Mouse (Mus musculus): ENCODE measurements around the gene Padi6. TPM values are rescaled to one million over a fixed set of nuclear protein-coding genes. Genes with fewer than 3 reads are reported as not detected.
A peak's percentile ranks its signal among the peaks of the same experiment; 100 is the strongest.

The Padi6 gene
- polyA plus RNA-seq, 1 experiment from 2014 or later: not detected

- Histone ChIP-seq H3K9ac (ENCODE audit: low read depth, low read length) (no peak overlapping the region), H3K27ac (ENCODE audit: low read depth, low read length) (no peak overlapping the region), H3K9me3 (ENCODE audit: control insufficient read depth) (no peaks in the 10 kb centered on the region), H3K4me2 (replicated peaks; ENCODE audit: low read depth) (no peak overlapping the region), H3K27me3 (replicated peaks; ENCODE audit: control insufficient read depth, insufficient read depth, low read length) (no peaks in the 10 kb centered on the region), H3K4me1 (replicated peaks; ENCODE audit: control insufficient read depth, insufficient read depth, low read length) (no peaks in the 10 kb centered on the region), H3K4me3 (ENCODE audit: low read depth, low read length) (no peak overlapping the region), H3K36me3 (ENCODE audit: control insufficient read depth, insufficient read depth) (peaks cover 38% of the 10 kb centered on the region)
- no peak for ATAC-seq
- TF ChIP-seq CTCF (IDR thresholded peaks at IDR 0.05; ENCODE audit: low read depth): no peak
- WGBS: 75% methylated on average over 6 of the region's 6 CpGs
These were observed 17.7 kb downstream of the Padi6 start for GRCm38 (mm10) chr4:140724739-140725138.

- no peak overlapping the region for H3K4me2 ChIP-seq (replicated peaks; ENCODE audit: low read depth)
- H3K9me3 ChIP-seq (ENCODE audit: control insufficient read depth): no peaks in the 10 kb centered on the region
- H3K27ac ChIP-seq (ENCODE audit: low read depth, low read length): no peak overlapping the region
- H3K4me3 ChIP-seq (ENCODE audit: low read depth, low read length): no peak overlapping the region
- no peaks in the 10 kb centered on the region for H3K27me3 ChIP-seq (replicated peaks; ENCODE audit: control insufficient read depth, insufficient read depth, low read length)
- no peak for ATAC-seq
- WGBS: 55% methylated on average over 5 of the region's 5 CpGs
- H3K4me1 ChIP-seq (replicated peaks; ENCODE audit: control insufficient read depth, insufficient read depth, low read length): no peaks in the 10 kb centered on the region
- H3K9ac ChIP-seq (ENCODE audit: low read depth, low read length): no peak overlapping the region
- peaks cover 47% of the 10 kb centered on the region for H3K36me3 ChIP-seq (ENCODE audit: control insufficient read depth, insufficient read depth)
- TF ChIP-seq CTCF (IDR thresholded peaks at IDR 0.05; ENCODE audit: low read depth): peak; percentile 78
These were observed 18.6 kb downstream of the Padi6 start for GRCm38 (mm10) chr4:140723801-140724200.

GRCm38 (mm10) chr4:140723192-140723591 is 19.3 kb downstream of the Padi6 start:
- no peak for ATAC-seq
- H3K27ac ChIP-seq (ENCODE audit: low read depth, low read length): no peak overlapping the region
- H3K4me1 ChIP-seq (replicated peaks; ENCODE audit: control insufficient read depth, insufficient read depth, low read length): no peaks in the 10 kb centered on the region
- H3K4me3 ChIP-seq (ENCODE audit: low read depth, low read length): no peak overlapping the region
- WGBS: 74% methylated on average over 9 of the region's 9 CpGs
- no peak overlapping the region for H3K4me2 ChIP-seq (replicated peaks; ENCODE audit: low read depth)
- no peaks in the 10 kb centered on the region for H3K9me3 ChIP-seq (ENCODE audit: control insufficient read depth)
- no peak overlapping the region for H3K9ac ChIP-seq (ENCODE audit: low read depth, low read length)
- no peaks in the 10 kb centered on the region for H3K27me3 ChIP-seq (replicated peaks; ENCODE audit: control insufficient read depth, insufficient read depth, low read length)
- peaks cover 53% of the 10 kb centered on the region for H3K36me3 ChIP-seq (ENCODE audit: control insufficient read depth, insufficient read depth)
- TF ChIP-seq CTCF (IDR thresholded peaks at IDR 0.05; ENCODE audit: low read depth): no peak

GRCm38 (mm10) chr4:140722710-140723109 is 19.7 kb downstream of the Padi6 start:
- no peaks in the 10 kb centered on the region for H3K9me3 ChIP-seq (ENCODE audit: control insufficient read depth)
- H3K9ac ChIP-seq (ENCODE audit: low read depth, low read length): no peak overlapping the region
- no peaks in the 10 kb centered on the region for H3K27me3 ChIP-seq (replicated peaks; ENCODE audit: control insufficient read depth, insufficient read depth, low read length)
- WGBS: 78% methylated on average over 9 of the region's 9 CpGs
- TF ChIP-seq CTCF (IDR thresholded peaks at IDR 0.05; ENCODE audit: low read depth): no peak
- no peak for ATAC-seq
- H3K36me3 ChIP-seq (ENCODE audit: control insufficient read depth, insufficient read depth): peaks cover 58% of the 10 kb centered on the region
- no peak overlapping the region for H3K27ac ChIP-seq (ENCODE audit: low read depth, low read length)
- H3K4me2 ChIP-seq (replicated peaks; ENCODE audit: low read depth): no peak overlapping the region
- no peak overlapping the region for H3K4me3 ChIP-seq (ENCODE audit: low read depth, low read length)
- H3K4me1 ChIP-seq (replicated peaks; ENCODE audit: control insufficient read depth, insufficient read depth, low read length): no peaks in the 10 kb centered on the region

DNA sequence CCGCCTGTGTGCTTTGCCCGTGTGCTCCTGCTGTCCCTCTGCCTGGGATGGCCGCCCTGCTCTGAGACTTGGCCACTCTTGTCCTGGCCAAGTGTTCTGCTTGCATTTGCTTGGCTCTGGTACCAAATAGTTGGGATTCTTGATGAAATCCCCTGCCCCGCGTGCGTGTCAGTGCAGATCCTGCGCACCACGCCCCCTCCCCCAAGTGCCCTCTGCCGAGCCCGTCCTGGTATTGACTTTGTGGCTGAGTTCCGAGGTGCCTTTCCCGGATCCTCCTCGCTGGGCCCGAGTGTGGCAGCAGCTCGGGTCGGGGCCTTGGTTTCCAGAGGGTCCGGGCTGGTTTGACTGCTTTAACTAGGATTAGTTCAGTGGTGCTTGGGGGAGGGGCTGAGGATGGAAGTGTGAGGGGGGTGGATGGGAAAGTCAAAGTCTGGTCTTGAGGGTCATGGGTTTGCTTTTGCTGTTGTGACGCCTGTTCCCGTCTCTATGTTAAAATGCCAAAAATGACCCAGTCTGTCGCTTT is 20.4 kb downstream of the Padi6 start:
- no peak for ATAC-seq
- peaks cover 62% of the 10 kb centered on the region for H3K36me3 ChIP-seq (ENCODE audit: control insufficient read depth, insufficient read depth)
- H3K9me3 ChIP-seq (ENCODE audit: control insufficient read depth): no peaks in the 10 kb centered on the region
- H3K27me3 ChIP-seq (replicated peaks; ENCODE audit: control insufficient read depth, insufficient read depth, low read length): no peaks in the 10 kb centered on the region
- 0 out of 2 replicates have a peak overlapping the region, but pooled peaks have one; percentile 21 for H3K27ac ChIP-seq (ENCODE audit: low read depth, low read length)
- 78% methylated on average over 20 of the region's 20 CpGs for WGBS
- H3K4me3 ChIP-seq (ENCODE audit: low read depth, low read length): no peak overlapping the region
- TF ChIP-seq CTCF (IDR thresholded peaks at IDR 0.05; ENCODE audit: low read depth): no peak
- no peak overlapping the region for H3K4me2 ChIP-seq (replicated peaks; ENCODE audit: low read depth)
- H3K9ac ChIP-seq (ENCODE audit: low read depth, low read length): no peak overlapping the region
- H3K4me1 ChIP-seq (replicated peaks; ENCODE audit: control insufficient read depth, insufficient read depth, low read length): no peaks in the 10 kb centered on the region

- no peak overlapping the region for H3K27ac ChIP-seq (ENCODE audit: low read depth, low read length)
- TF ChIP-seq CTCF (IDR thresholded peaks at IDR 0.05; ENCODE audit: low read depth): no peak
- ATAC-seq: no peak
- no peak overlapping the region for H3K4me2 ChIP-seq (replicated peaks; ENCODE audit: low read depth)
- H3K4me1 ChIP-seq (replicated peaks; ENCODE audit: control insufficient read depth, insufficient read depth, low read length): no peaks in the 10 kb centered on the region
- H3K27me3 ChIP-seq (replicated peaks; ENCODE audit: control insufficient read depth, insufficient read depth, low read length): no peaks in the 10 kb centered on the region
- H3K36me3 ChIP-seq (ENCODE audit: control insufficient read depth, insufficient read depth): peaks cover 82% of the 10 kb centered on the region
- no peaks in the 10 kb centered on the region for H3K9me3 ChIP-seq (ENCODE audit: control insufficient read depth)
- no peak overlapping the region for H3K9ac ChIP-seq (ENCODE audit: low read depth, low read length)
- WGBS: 88% methylated on average over 5 of the region's 5 CpGs
- no peak overlapping the region for H3K4me3 ChIP-seq (ENCODE audit: low read depth, low read length)
These were observed 22.4 kb downstream of the Padi6 start for GRCm38 (mm10) chr4:140720091-140720490.

- Histone ChIP-seq H3K27me3 (replicated peaks; ENCODE audit: control insufficient read depth, insufficient read depth, low read length) (no peaks in the 10 kb centered on the region), H3K4me2 (replicated peaks; ENCODE audit: low read depth) (no peak overlapping the region), H3K27ac (ENCODE audit: low read depth, low read length) (no peak overlapping the region), H3K9me3 (ENCODE audit: control insufficient read depth) (no peaks in the 10 kb centered on the region), H3K36me3 (ENCODE audit: control insufficient read depth, insufficient read depth) (peaks cover 88% of the 10 kb centered on the region), H3K4me1 (replicated peaks; ENCODE audit: control insufficient read depth, insufficient read depth, low read length) (no peaks in the 10 kb centered on the region), H3K9ac (ENCODE audit: low read depth, low read length) (no peak overlapping the region), H3K4me3 (ENCODE audit: low read depth, low read length) (no peak overlapping the region)
- 97% methylated on average over 9 of the region's 9 CpGs for WGBS
- no peak for TF ChIP-seq CTCF (IDR thresholded peaks at IDR 0.05; ENCODE audit: low read depth)
- ATAC-seq: no peak
These were observed 24.0 kb downstream of the Padi6 start for GRCm38 (mm10) chr4:140718436-140718835.

Data from intestine, postnatal 0 days (tissue).